Mouse (Mus musculus): ENCODE results near the gene Adgre5. TPM values are rescaled to one million over a fixed set of nuclear protein-coding genes. Genes with fewer than 3 reads are reported as not detected.

Gene Adgre5
- total and polyA plus RNA-seq, 2 experiments from 2014 or later: 9.2 to 9.9 TPM

DNA sequence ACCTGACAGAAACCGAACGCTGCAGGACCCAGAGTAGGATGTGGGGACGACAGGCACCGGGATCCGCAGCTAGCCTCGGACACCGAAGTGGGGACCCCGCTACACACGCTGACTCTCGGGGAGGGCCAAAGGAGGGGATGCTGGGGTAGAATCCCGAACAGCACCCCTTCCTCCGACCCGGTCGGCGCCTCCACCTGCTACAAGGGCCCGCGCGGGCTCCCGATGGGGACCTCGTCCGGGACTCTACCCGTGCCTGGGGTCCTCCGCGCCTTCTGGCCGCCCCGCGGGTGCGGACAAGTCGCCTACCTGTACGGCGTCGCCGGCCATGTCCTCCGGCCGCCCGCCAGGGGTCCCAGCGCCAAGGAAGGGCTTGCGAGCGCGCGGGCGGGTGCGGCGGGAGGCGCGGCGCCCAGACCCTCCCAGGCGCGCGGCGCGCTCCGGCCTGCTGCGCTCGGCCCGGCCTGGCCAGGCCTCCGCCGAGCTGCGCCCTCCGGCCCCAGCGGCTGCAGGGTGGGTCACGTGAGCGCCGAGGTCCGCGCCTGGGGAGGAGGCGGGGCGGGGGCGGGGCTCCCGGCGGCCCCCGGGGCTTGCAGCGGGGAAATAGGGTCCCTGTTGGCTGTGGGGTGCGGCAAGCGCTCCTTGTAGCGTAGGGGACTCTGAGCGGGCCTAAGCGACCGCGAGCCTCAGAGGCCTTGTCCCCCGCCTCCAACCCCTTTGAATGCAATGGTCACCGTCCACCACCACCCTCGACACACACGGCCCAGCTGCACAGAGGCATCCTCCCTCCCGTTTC, 42.3 kb downstream of the Adgre5 start, which contains the start of gene Pkn1:
Gene Pkn1 (minus strand): TSS at position 519 of the 793 bp plus-strand sequence.
- H3K4me3 ChIP-seq (ENCODE audit: low read depth, low read length): peak within 1 kb of the TSS; percentile 94
- 2% methylated on average over 62 of the region's 85 CpGs for WGBS
- H3K4me2 ChIP-seq (ENCODE audit: low read depth): peak within 1 kb of the TSS; percentile 90
- H3K27me3 ChIP-seq (ENCODE audit: insufficient read depth, low read length): no peaks in the 10 kb centered on the region
- H3K9ac ChIP-seq: peak within 1 kb of the TSS; percentile 91
- ATAC-seq (peak; percentile 87), DNase-seq (peak; percentile 79)
- no peaks in the 10 kb centered on the region for H3K36me3 ChIP-seq (ENCODE audit: insufficient read depth)
- no peaks in the 10 kb centered on the region for H3K9me3 ChIP-seq (ENCODE audit: low read length)
- H3K27ac ChIP-seq (ENCODE audit: low read depth, low read length): peak within 1 kb of the TSS; percentile 82
- H3K4me1 ChIP-seq (ENCODE audit: insufficient read depth): peaks cover 14% of the 10 kb centered on the region
- TF ChIP-seq CTCF (IDR thresholded peaks at IDR 0.05; ENCODE audit: low read depth): no peak

DNA sequence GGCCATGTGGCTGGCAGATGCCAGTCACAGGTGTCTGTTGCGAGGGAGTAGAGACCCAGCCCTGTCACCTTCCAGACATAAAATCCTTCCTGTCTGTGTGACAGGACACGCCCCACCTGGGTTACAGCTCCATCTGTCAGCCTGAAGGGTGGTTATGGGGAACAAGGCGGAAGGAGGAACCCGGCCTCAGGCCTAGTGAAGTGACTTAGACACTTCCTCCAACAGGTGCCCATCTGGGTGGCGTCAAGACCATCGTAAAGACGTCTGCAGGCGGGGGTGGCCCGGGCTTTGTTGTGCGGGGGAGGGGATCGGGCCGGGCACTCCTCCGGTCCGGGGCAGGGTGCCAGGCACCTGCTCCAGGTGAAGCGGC, 42.9 kb downstream of the Adgre5 start:
- Histone ChIP-seq H3K4me2 (ENCODE audit: low read depth) (peak overlapping the region; percentile 90), H3K4me3 (ENCODE audit: low read depth, low read length) (peak overlapping the region; percentile 94), H3K4me1 (ENCODE audit: insufficient read depth) (peaks cover 14% of the 10 kb centered on the region), H3K9me3 (ENCODE audit: low read length) (no peaks in the 10 kb centered on the region), H3K27me3 (ENCODE audit: insufficient read depth, low read length) (no peaks in the 10 kb centered on the region), H3K36me3 (ENCODE audit: insufficient read depth) (no peaks in the 10 kb centered on the region), H3K9ac (peak overlapping the region; percentile 91), H3K27ac (ENCODE audit: low read depth, low read length) (peak overlapping the region; percentile 82)
- WGBS: 4% methylated on average over 15 of the region's 15 CpGs
- no peak for TF ChIP-seq CTCF (IDR thresholded peaks at IDR 0.05; ENCODE audit: low read depth)
- peak; percentile 54 for ATAC-seq
- DNase-seq: no peak

DNA sequence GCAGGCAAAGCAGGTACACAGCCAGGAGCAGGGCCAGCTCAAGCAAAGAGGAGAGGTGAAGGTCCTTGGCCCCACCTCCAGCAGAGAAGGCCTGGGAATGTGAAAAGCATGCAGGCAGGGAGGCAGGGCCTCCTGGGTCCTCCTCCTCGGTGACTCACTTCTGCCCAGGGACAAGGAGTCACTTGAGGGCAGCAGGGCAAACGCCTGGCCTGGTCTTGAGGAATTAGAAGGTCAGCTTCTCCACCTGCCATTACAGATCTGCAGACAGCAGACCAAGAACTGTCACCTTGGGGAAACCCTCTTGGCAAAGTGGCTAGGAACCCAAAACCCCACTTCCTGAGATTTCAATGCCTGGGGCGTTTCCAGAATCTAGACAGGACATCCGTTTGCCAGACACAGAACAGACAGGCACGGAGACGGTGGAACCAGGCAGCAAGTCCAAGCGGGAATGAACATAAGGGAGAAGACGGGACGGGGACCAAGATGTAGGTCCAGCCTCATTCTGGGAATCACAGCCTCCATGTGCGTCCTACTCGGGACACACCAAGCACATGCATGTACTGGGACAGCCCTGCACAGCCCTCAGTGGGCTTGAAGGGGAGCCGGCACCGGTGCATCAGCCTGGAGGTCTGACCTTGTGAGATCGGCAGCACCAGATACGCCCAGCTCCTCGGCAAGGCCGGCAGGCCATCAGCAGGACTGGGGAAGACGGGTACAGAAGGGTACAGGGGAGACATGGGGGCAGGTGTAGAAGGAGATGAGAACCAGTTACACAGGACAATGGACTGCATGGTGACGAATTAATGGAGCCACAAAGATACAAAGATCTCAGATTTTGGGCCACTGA, 43.5 kb downstream of the Adgre5 start:
- H3K9ac ChIP-seq: peak overlapping the region; percentile 91
- 60% methylated on average over 19 of the region's 19 CpGs for WGBS
- ATAC-seq (peak; percentile 1; the same call in 1 of the 2 replicates), DNase-seq (peak; percentile 5)
- H3K4me3 ChIP-seq (ENCODE audit: low read depth, low read length): peak overlapping the region; percentile 94
- H3K27me3 ChIP-seq (ENCODE audit: insufficient read depth, low read length): no peaks in the 10 kb centered on the region
- peaks cover 14% of the 10 kb centered on the region for H3K4me1 ChIP-seq (ENCODE audit: insufficient read depth)
- H3K27ac ChIP-seq (ENCODE audit: low read depth, low read length): peak overlapping the region; percentile 82; the same call in 1 of the 2 replicates
- H3K4me2 ChIP-seq (ENCODE audit: low read depth): peak overlapping the region; percentile 90
- H3K9me3 ChIP-seq (ENCODE audit: low read length): no peaks in the 10 kb centered on the region
- peak; percentile 16; the same call in 1 of the 2 replicates for TF ChIP-seq CTCF (IDR thresholded peaks at IDR 0.05; ENCODE audit: low read depth)
- H3K36me3 ChIP-seq (ENCODE audit: insufficient read depth): peaks cover 2% of the 10 kb centered on the region; the same call in 1 of the 2 replicates

DNA sequence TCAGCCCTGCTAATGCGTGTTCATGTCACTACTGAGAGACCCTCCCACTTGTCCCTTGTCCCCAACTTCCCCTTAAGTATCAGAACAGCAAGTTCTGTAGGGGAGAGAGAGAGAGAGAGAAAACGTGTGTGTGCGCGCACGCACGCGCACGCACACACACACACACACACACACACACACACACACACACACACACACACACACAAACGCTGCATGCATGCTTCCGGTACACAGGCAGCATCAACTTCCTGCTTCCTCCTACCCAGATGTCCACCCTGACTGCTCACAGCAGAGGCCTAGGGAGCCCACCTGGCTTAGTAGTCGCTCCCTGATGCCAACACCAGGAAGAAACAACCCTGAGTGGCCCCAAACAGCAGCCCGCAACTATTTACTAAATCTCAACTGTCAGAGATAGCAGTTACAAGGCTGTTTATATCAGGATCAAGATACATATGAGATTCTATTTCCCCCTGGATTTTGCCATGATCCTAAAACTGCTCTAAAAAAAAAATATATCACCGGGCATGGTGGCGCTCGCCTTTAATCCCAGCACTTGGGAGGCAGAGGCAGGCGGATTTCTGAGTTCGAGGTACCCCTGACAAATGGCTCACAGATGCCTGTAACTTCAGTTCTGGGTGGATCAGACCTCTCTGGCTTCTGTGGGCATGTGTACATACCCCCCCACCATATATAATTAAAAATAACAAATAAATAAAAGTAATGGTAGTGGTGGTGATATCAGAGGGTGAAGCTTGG, 45.6 kb downstream of the Adgre5 start:
- peaks cover 14% of the 10 kb centered on the region for H3K4me1 ChIP-seq (ENCODE audit: insufficient read depth)
- DNase-seq (no peak), ATAC-seq (no peak)
- no peak overlapping the region for H3K4me2 ChIP-seq (ENCODE audit: low read depth)
- H3K9me3 ChIP-seq (ENCODE audit: low read length): no peaks in the 10 kb centered on the region
- WGBS: 91% methylated on average over 17 of the region's 17 CpGs
- no peaks in the 10 kb centered on the region for H3K27me3 ChIP-seq (ENCODE audit: insufficient read depth, low read length)
- TF ChIP-seq CTCF (IDR thresholded peaks at IDR 0.05; ENCODE audit: low read depth): no peak
- no peak overlapping the region for H3K27ac ChIP-seq (ENCODE audit: low read depth, low read length)
- peaks cover 21% of the 10 kb centered on the region for H3K36me3 ChIP-seq (ENCODE audit: insufficient read depth)
- no peak overlapping the region for H3K4me3 ChIP-seq (ENCODE audit: low read depth, low read length)
- H3K9ac ChIP-seq: no peak overlapping the region

DNA sequence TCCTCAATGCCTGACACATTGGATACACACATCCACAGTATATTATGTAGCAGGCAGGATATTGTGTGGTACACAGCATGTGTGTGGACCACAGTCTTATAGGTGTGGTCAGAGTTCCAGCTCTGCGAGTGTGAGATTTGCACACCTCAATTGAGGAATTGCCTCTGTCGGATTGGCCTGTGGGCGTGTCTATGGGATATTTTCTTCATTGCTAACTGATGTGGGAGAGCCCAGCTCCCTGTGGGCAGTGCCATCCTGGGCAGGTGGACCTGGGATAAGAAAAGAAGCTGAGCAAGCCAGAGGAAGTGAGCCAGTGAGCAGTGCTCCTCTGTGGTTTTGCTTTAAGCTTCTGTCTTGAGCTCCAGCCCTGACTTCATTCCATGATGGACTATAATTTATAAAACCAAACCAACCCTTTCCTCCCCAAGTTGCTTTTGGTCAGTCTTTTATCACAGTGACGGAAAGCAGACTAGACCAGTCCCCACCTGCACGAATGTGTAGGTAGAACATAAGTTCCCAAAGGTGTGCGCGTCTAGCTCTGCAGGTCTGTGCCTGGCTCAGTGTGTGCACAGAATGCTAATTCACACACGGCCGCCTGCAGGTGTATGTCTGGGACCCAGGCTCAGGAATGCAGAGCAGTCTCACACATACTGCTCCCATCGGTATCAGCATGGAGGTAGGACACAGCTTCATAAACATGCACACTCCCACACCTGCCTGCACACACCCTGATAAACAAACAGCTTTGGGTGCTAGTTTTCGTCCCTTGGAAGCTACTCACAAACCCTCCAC, 46.6 kb downstream of the Adgre5 start:
- no peak overlapping the region for H3K9ac ChIP-seq
- no peaks in the 10 kb centered on the region for H3K27me3 ChIP-seq (ENCODE audit: insufficient read depth, low read length)
- ATAC-seq: no peak
- 86% methylated on average over 11 of the region's 11 CpGs for WGBS
- TF ChIP-seq CTCF (IDR thresholded peaks at IDR 0.05; ENCODE audit: low read depth): no peak
- no peak overlapping the region for H3K27ac ChIP-seq (ENCODE audit: low read depth, low read length)
- H3K4me3 ChIP-seq (ENCODE audit: low read depth, low read length): no peak overlapping the region
- DNase-seq: no peak
- H3K4me2 ChIP-seq (ENCODE audit: low read depth): no peak overlapping the region
- H3K9me3 ChIP-seq (ENCODE audit: low read length): no peaks in the 10 kb centered on the region
- peaks cover 11% of the 10 kb centered on the region for H3K4me1 ChIP-seq (ENCODE audit: insufficient read depth)
- peaks cover 29% of the 10 kb centered on the region for H3K36me3 ChIP-seq (ENCODE audit: insufficient read depth)

All from forebrain, postnatal 0 days (tissue).